Mouse (Mus musculus) cerebellum, postnatal 25 days (tissue): Measurements from ENCODE around the gene Gm20716.
"Not testable (repeated sequence)": the region's sequence is repeated elsewhere in the genome, so short reads cannot be mapped to it uniquely, and the experiment has no call there.

Experiments used
- DNase-seq, 2 experiments: peaks; one replicate each; pipeline ENCODE4 v3.0.0; 2021; ENCODE audit warnings: mixed read lengths in 2 of 2

Gm20716 gene

GRCm38 (mm10) chr2:168161514-168161971, 68.6 kb downstream of the Gm20716 start:
- no peak for DNase-seq

GRCm38 (mm10) chr2:168160370-168160930, 69.7 kb downstream of the Gm20716 start:
- DNase-seq: no peak

GRCm38 (mm10) chr2:168158911-168159711, 71.1 kb downstream of the Gm20716 start:
- peak in 1 of 2 experiments; percentile 15 for DNase-seq

GRCm38 (mm10) chr2:168157974-168158373, 72.2 kb downstream of the Gm20716 start:
- not testable (repeated sequence) for DNase-seq

GRCm38 (mm10) chr2:168156361-168156760, 73.8 kb downstream of the Gm20716 start:
- no peak for DNase-seq

GRCm38 (mm10) chr2:168155666-168156065, 74.5 kb downstream of the Gm20716 start:
- DNase-seq: no peak

GRCm38 (mm10) chr2:168154090-168154881, 75.9 kb downstream of the Gm20716 start:
- DNase-seq: peak; percentile 23 to 55

- DNase-seq: no peak
These were observed 80.9 kb downstream of the Gm20716 start for GRCm38 (mm10) chr2:168149241-168149640.

- DNase-seq: no peak
These were observed 82.3 kb downstream of the Gm20716 start for GRCm38 (mm10) chr2:168147722-168148432.

- DNase-seq: no peak
These were observed 84.7 kb downstream of the Gm20716 start for GRCm38 (mm10) chr2:168145437-168145836.

- DNase-seq: no peak
These were observed 86.4 kb downstream of the Gm20716 start for GRCm38 (mm10) chr2:168143794-168144193.

GRCm38 (mm10) chr2:168137161-168137560, 93.0 kb downstream of the Gm20716 start:
- no peak for DNase-seq
